Mouse (Mus musculus): ENCODE measurements at regions not wholly inside any gene's neighbourhood (a gene's known extent, or its start where the extent isn't known, plus 50 kb on each side); places are given as distances from the start of the nearest gene placed in this dataset.

DNA sequence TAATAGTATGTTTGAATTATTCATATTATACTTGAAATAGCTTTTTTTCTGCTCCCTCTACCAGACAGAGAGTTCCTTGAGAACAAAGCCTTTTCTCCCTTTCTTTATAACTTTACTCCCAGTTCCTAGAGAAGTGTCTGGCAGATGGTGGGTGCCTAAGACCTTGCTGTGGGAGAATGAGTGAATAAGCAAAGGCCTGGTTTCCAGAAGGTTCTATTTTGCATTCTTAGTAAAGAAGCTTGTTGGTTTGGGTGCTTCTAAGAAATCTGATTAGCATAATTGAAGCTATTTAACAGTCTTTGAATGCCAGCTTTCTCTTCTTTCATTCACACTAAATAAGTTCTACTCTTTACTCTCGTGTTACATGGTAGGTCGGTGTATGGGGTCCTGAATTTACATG lies 1104.2 kb downstream of the Gsdmc2 start:
- H3K36me3 ChIP-seq, result no peaks in the 10 kb centered on the region
- no peaks in the 10 kb centered on the region for H3K4me1 ChIP-seq (replicated peaks)
- 79% methylated on average over 2 of the region's 2 CpGs for WGBS
- no peak overlapping the region for H3K4me3 ChIP-seq
- H3K27me3 ChIP-seq (ENCODE audit: insufficient read depth, poor library complexity, severe bottlenecking), result no peaks in the 10 kb centered on the region
- H3K9me3 ChIP-seq, result no peaks in the 10 kb centered on the region
- no peak for DNase-seq (ENCODE audit: low spot score)
- H3K27ac ChIP-seq, result no peak overlapping the region

GRCm38 (mm10) chr15:62735334-62735733 lies 1109.6 kb downstream of the Gsdmc2 start:
- no peaks in the 10 kb centered on the region for H3K9me3 ChIP-seq
- no peaks in the 10 kb centered on the region for H3K4me1 ChIP-seq (replicated peaks)
- no peak for DNase-seq (ENCODE audit: low spot score)
- no peak overlapping the region for H3K4me3 ChIP-seq
- H3K36me3 ChIP-seq, result no peaks in the 10 kb centered on the region
- H3K27ac ChIP-seq, result no peak overlapping the region
- WGBS, result 92% methylated on average over 1 of the region's 1 CpGs
- H3K27me3 ChIP-seq (ENCODE audit: insufficient read depth, poor library complexity, severe bottlenecking), result no peaks in the 10 kb centered on the region

DNA sequence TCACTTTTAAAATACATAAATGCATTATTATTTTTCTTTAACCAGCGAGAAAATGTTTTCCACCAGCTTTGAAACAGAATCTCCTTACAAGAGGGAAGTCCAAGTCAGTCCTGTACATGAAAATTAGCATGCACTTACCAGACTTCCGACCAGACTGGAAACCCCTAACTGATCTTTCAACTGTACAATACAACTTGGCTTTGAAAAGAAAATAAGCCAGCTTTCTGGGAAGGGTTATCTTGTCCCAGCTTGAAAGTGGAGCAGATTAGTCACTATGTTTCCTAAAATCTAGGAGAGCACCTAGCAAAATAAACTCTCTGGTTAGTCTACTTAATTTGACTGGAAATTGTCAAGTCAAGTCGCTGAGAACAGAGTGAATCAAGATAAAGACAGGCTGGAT lies 1110.1 kb downstream of the Gsdmc2 start:
- no peaks in the 10 kb centered on the region for H3K9me3 ChIP-seq
- H3K4me3 ChIP-seq, result no peak overlapping the region
- no peak overlapping the region for H3K27ac ChIP-seq
- DNase-seq (ENCODE audit: low spot score), result no peak
- no peaks in the 10 kb centered on the region for H3K27me3 ChIP-seq (ENCODE audit: insufficient read depth, poor library complexity, severe bottlenecking)
- H3K36me3 ChIP-seq, result no peaks in the 10 kb centered on the region
- H3K4me1 ChIP-seq (replicated peaks), result no peaks in the 10 kb centered on the region
- WGBS, result 86% methylated on average over 3 of the region's 3 CpGs

DNA sequence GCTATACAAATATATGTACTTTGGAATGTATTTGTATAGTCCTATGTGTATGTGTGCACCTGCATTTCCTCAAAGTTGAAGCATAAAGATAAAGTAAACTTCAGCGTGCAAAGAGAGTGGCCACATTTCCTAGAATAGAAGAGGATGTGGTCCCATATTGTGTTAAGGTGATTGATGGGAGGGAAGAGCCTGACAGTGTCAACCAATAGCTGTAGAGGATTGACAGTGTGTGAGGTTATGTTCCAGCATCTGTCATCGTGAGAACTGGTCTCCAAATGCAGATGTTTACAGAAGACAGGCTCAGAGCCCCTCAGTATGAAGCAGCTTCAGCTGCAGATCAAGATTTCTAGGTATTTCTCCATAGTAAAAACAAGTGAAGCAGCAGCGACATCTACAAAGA lies 1114.5 kb downstream of the Gsdmc2 start:
- Histone ChIP-seq H3K4me3 (no peak overlapping the region), H3K27ac (no peak overlapping the region), H3K36me3 (no peaks in the 10 kb centered on the region), H3K4me1 (replicated peaks) (no peaks in the 10 kb centered on the region), H3K9me3 (no peaks in the 10 kb centered on the region), H3K27me3 (ENCODE audit: insufficient read depth, poor library complexity, severe bottlenecking) (no peaks in the 10 kb centered on the region)
- 72% methylated on average over 3 of the region's 3 CpGs for WGBS
- no peak for DNase-seq (ENCODE audit: low spot score)

GRCm38 (mm10) chr15:62714265-62714664 lies 1130.7 kb downstream of the Gsdmc2 start:
- no peak for DNase-seq (ENCODE audit: low spot score)
- Histone ChIP-seq H3K27ac (no peak overlapping the region), H3K4me1 (replicated peaks) (no peaks in the 10 kb centered on the region), H3K9me3 (no peaks in the 10 kb centered on the region), H3K27me3 (ENCODE audit: insufficient read depth, poor library complexity, severe bottlenecking) (no peaks in the 10 kb centered on the region), H3K36me3 (no peaks in the 10 kb centered on the region), H3K4me3 (no peak overlapping the region)
- 55% methylated on average over 3 of the region's 3 CpGs for WGBS

DNA sequence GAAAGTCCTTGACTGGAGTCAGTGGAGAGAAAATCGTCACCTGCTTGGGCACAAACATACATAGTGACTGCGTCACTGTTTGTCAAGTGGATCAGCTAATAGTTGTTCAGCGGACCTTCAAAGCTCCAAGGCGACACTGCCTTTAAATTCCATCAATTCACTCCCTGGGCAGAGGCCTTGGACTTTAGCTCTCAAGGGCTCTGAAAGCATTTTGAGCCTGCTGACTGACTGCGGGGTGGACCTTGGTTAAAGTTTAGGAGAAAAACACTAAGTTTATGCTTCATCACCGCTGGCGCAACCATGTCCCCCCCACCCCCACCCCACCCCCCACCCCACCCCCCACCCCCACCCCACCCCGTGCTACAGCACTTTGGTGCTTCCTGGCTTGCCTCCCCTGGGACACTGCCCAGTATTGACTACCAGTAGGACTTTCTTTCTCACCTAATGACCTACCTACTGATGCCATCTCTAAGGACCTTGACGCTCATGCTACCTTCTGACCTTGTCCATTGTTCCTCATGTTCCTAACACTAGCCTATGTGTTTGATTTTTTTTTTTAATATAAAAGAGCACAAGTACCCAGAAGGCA lies 1132.3 kb downstream of the Gsdmc2 start:
- WGBS, result 89% methylated on average over 9 of the region's 9 CpGs
- no peak for DNase-seq (ENCODE audit: low spot score)
- Histone ChIP-seq H3K27me3 (ENCODE audit: insufficient read depth, poor library complexity, severe bottlenecking) (no peaks in the 10 kb centered on the region), H3K4me1 (replicated peaks) (no peaks in the 10 kb centered on the region), H3K27ac (no peak overlapping the region), H3K9me3 (no peaks in the 10 kb centered on the region), H3K36me3 (no peaks in the 10 kb centered on the region), H3K4me3 (no peak overlapping the region)

GRCm38 (mm10) chr15:62712060-62712542 lies 1132.9 kb downstream of the Gsdmc2 start:
- Histone ChIP-seq H3K36me3 (no peaks in the 10 kb centered on the region), H3K27ac (no peak overlapping the region), H3K4me3 (no peak overlapping the region), H3K27me3 (ENCODE audit: insufficient read depth, poor library complexity, severe bottlenecking) (no peaks in the 10 kb centered on the region), H3K4me1 (replicated peaks) (no peaks in the 10 kb centered on the region), H3K9me3 (no peaks in the 10 kb centered on the region)
- 82% methylated on average over 3 of the region's 3 CpGs for WGBS
- DNase-seq (ENCODE audit: low spot score), result no peak

DNA sequence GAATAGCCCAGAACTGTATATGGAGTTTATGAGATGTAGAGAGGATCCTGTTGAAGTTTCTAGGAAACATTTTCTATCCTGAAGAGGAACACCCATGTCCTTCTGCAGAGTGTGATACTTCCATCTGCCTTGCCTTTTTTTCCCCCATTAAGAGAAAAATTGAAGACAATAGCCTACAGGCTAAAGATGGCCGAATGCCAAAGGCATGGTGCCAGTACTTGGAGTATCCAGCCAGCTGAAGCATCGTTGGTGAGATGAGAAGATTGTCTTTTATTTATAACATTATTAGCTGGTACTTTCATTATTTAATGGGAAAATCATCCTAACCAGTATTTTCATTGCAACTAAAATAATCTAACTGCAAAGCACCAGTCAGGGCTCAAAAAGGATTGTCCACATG lies 1135.4 kb downstream of the Gsdmc2 start:
- H3K36me3 ChIP-seq, result no peaks in the 10 kb centered on the region
- H3K4me1 ChIP-seq (replicated peaks), result no peaks in the 10 kb centered on the region
- no peak overlapping the region for H3K4me3 ChIP-seq
- WGBS, result 86% methylated on average over 2 of the region's 2 CpGs
- H3K27me3 ChIP-seq (ENCODE audit: insufficient read depth, poor library complexity, severe bottlenecking), result no peaks in the 10 kb centered on the region
- no peak overlapping the region for H3K27ac ChIP-seq
- no peaks in the 10 kb centered on the region for H3K9me3 ChIP-seq
- no peak for DNase-seq (ENCODE audit: low spot score)

DNA sequence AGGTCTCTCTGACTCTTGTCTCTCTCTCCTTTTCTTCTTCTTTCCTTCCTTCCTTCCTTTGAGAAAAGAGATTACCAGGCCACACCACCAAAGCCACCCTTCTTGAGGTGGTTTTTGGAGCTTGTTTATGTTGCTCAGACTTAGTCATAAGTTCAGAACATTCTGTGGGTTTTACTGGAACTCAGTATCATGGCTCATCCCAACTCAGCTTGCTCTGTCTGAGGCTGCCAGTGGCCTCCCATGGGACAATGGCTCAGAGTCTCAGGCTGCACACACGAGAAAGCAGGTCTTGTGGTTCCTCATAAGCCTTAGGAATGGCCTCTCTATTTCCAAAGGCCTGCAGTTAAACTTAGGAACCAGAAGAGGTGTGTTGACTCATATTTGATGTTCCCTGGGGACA lies 1146.4 kb downstream of the Gsdmc2 start:
- Histone ChIP-seq H3K9me3 (no peaks in the 10 kb centered on the region), H3K36me3 (no peaks in the 10 kb centered on the region), H3K4me1 (replicated peaks) (no peaks in the 10 kb centered on the region), H3K27me3 (ENCODE audit: insufficient read depth, poor library complexity, severe bottlenecking) (no peaks in the 10 kb centered on the region), H3K27ac (no peak overlapping the region), H3K4me3 (no peak overlapping the region)
- no peak for DNase-seq (ENCODE audit: low spot score)
- 65% methylated on average over 1 of the region's 1 CpGs for WGBS

- H3K9me3 ChIP-seq, result no peaks in the 10 kb centered on the region
- H3K4me1 ChIP-seq (replicated peaks), result no peaks in the 10 kb centered on the region
- H3K27ac ChIP-seq, result no peak overlapping the region
- no peaks in the 10 kb centered on the region for H3K36me3 ChIP-seq
- WGBS, result 69% methylated on average over 3 of the region's 3 CpGs
- no peaks in the 10 kb centered on the region for H3K27me3 ChIP-seq (ENCODE audit: insufficient read depth, poor library complexity, severe bottlenecking)
- DNase-seq (ENCODE audit: low spot score), result no peak
- H3K4me3 ChIP-seq, result no peak overlapping the region
Observed at GRCm38 (mm10) chr15:62694734-62695133, 1150.2 kb downstream of the Gsdmc2 start.

- no peak overlapping the region for H3K4me3 ChIP-seq
- no peak overlapping the region for H3K27ac ChIP-seq
- DNase-seq (ENCODE audit: low spot score), result no peak
- WGBS, result 97% methylated on average over 10 of the region's 10 CpGs
- no peaks in the 10 kb centered on the region for H3K36me3 ChIP-seq
- H3K27me3 ChIP-seq (ENCODE audit: insufficient read depth, poor library complexity, severe bottlenecking), result no peaks in the 10 kb centered on the region
- H3K4me1 ChIP-seq (replicated peaks), result no peaks in the 10 kb centered on the region
- H3K9me3 ChIP-seq, result no peaks in the 10 kb centered on the region
Observed at GRCm38 (mm10) chr15:62693671-62694070, 1151.3 kb downstream of the Gsdmc2 start.

DNA sequence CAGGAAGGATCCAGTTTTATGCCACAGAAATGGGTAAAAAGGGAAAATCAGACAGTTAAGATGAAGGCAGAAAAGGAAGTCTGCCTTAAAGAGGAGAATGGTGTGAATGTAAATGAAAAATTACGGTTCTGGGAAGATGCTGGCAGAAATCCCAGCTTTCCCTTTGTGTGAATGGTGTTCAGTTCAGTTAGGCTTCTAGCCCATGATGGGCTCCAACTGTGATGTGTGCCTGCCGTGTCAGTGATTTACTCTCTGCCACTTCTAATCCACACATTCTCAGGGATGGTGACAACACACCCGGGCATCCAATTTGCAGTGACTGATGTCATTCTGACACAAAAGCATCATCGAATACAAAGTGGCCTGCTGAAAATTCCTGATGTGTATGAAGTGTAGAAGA lies 1171.6 kb downstream of the Gsdmc2 start:
- 80% methylated on average over 4 of the region's 4 CpGs for WGBS
- DNase-seq (ENCODE audit: low spot score), result no peak

DNA sequence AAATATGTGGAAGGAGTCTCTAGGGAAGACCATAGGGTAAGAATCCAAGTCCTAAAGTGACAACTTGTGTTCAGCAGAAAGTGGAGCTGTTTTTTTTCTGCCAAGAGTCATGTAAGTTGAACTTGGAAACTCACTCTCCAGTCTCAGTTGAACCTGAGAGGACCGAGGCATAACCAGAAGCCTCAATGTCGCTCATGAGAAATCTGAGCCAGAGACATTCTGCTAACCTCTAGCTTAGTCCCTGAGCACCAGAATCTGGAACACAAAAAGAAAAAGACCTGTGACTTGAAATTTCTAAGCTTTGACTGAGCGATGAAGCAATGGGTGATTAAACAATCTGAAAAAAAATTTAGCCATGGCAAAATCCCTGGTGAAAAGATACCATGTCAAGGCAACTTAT lies 1175.0 kb downstream of the Gsdmc2 start:
- no peak for DNase-seq (ENCODE audit: low spot score)
- Histone ChIP-seq H3K4me3 (no peak overlapping the region), H3K9me3 (no peaks in the 10 kb centered on the region), H3K36me3 (no peaks in the 10 kb centered on the region), H3K4me1 (replicated peaks) (no peaks in the 10 kb centered on the region), H3K27me3 (ENCODE audit: insufficient read depth, poor library complexity, severe bottlenecking) (no peaks in the 10 kb centered on the region), H3K27ac (no peak overlapping the region)
- 88% methylated on average over 3 of the region's 3 CpGs for WGBS

More for the DNA sequence above, 1171.6 kb downstream of the Gsdmc2 start:
- Histone ChIP-seq H3K27ac (no peak overlapping the region), H3K9me3 (no peaks in the 10 kb centered on the region), H3K27me3 (ENCODE audit: insufficient read depth, poor library complexity, severe bottlenecking) (no peaks in the 10 kb centered on the region), H3K36me3 (no peaks in the 10 kb centered on the region), H3K4me3 (no peak overlapping the region), H3K4me1 (replicated peaks) (no peaks in the 10 kb centered on the region)

- DNase-seq (ENCODE audit: low spot score), result no peak
- Histone ChIP-seq H3K4me3 (no peak overlapping the region), H3K27me3 (ENCODE audit: insufficient read depth, poor library complexity, severe bottlenecking) (no peaks in the 10 kb centered on the region), H3K9me3 (no peaks in the 10 kb centered on the region), H3K27ac (no peak overlapping the region), H3K4me1 (replicated peaks) (no peaks in the 10 kb centered on the region), H3K36me3 (no peaks in the 10 kb centered on the region)
- WGBS, result 57% methylated on average over 4 of the region's 4 CpGs
Observed at GRCm38 (mm10) chr15:62659096-62659495, 1185.9 kb downstream of the Gsdmc2 start.
